Mouse (Mus musculus) ES-Bruce4 (cell line): ENCODE data around the gene Hps5. TPM values are rescaled to one million over a fixed set of nuclear protein-coding genes. Genes with fewer than 3 reads are reported as not detected.
"Not testable (repeated sequence)": the region's sequence is repeated elsewhere in the genome, so short reads cannot be mapped to it uniquely, and the experiment has no call there.

Experiments
- H3K27ac ChIP-seq: 2 replicates; pipeline ENCODE4 v1.5.1; 2012; ENCODE audit warnings: low read length, inconsistent platforms; ENCODE audit not compliant: insufficient read depth
- H3K27me3 ChIP-seq: 2 replicates; pipeline ENCODE4 v1.6.1; 2012; ENCODE audit warnings: mild to moderate bottlenecking, low read length, inconsistent platforms; ENCODE audit not compliant: control insufficient read depth, poor library complexity, insufficient read depth, severe bottlenecking
- H3K36me3 ChIP-seq: 2 replicates; pipeline ENCODE4 v1.6.1; 2012; ENCODE audit warnings: inconsistent platforms, mild to moderate bottlenecking, low read length, moderate library complexity; ENCODE audit not compliant: control insufficient read depth, poor library complexity, insufficient read depth, severe bottlenecking
- H3K4me1 ChIP-seq: one replicate; pipeline ENCODE4 v1.8.1; 2011; ENCODE audit warnings: low read length; ENCODE audit not compliant: control insufficient read depth, insufficient read depth
- H3K4me3 ChIP-seq: 2 replicates; pipeline ENCODE4 v1.5.1; 2011; ENCODE audit warnings: low read depth, mild to moderate bottlenecking, low read length
- H3K9ac ChIP-seq: 2 replicates; pipeline ENCODE4 v1.6.1; 2012; ENCODE audit warnings: low read depth, mild to moderate bottlenecking, inconsistent platforms; ENCODE audit not compliant: poor library complexity, severe bottlenecking
- H3K9me3 ChIP-seq: replicated peaks from 2 replicates; pipeline ENCODE4 v1.6.1; 2012; ENCODE audit warnings: mild to moderate bottlenecking, low read length, inconsistent platforms; ENCODE audit not compliant: control insufficient read depth, poor library complexity, insufficient read depth, severe bottlenecking
- CTCF ChIP-seq: IDR thresholded peaks from one replicate; pipeline ENCODE4 v1.8.1; 2011; ENCODE audit warnings: low read depth, low read length
- EP300 ChIP-seq: IDR thresholded peaks from 2 replicates; pipeline ENCODE4 v1.6.1; 2011; ENCODE audit warnings: low read depth, low read length; ENCODE audit not compliant: insufficient read depth
- POLR2A ChIP-seq: IDR thresholded peaks from one replicate; pipeline ENCODE4 v1.8.1; 2011; ENCODE audit warnings: low read length; ENCODE audit not compliant: insufficient read depth
- polyA plus RNA-seq: library from polyadenylated mRNA; stranded (reverse); fragments of >200 nt; gene quantifications from 2 replicates; pipeline ENCODE4 v1.2.4, GENCODE M21; 2011; ENCODE audit warnings: low read depth; ENCODE audit not compliant: missing spikeins, insufficient read depth, insufficient read length

The Hps5 gene
- polyA plus RNA-seq, 1 experiment, result 14.8 TPM

- Histone ChIP-seq H3K4me1 (peaks cover 2% of the 10 kb centered on the region), H3K27ac (no peak overlapping the region), H3K27me3 (no peaks in the 10 kb centered on the region), H3K36me3 (no peaks in the 10 kb centered on the region), H3K9me3 (no peaks in the 10 kb centered on the region), H3K4me3 (no peak overlapping the region), H3K9ac (no peak overlapping the region)
- no peak for TF ChIP-seq POLR2A
Observed at GRCm38 (mm10) chr7:46830799-46831590, 35.1 kb upstream of the Hps5 start.

- no peaks in the 10 kb centered on the region for H3K27me3 ChIP-seq
Observed at GRCm38 (mm10) chr7:46829911-46830310, 34.0 kb upstream of the Hps5 start.

GRCm38 (mm10) chr7:46827803-46828184 lies 31.9 kb upstream of the Hps5 start:
- Histone ChIP-seq H3K27ac (no peak overlapping the region), H3K27me3 (no peaks in the 10 kb centered on the region), H3K36me3 (peaks cover 9% of the 10 kb centered on the region), H3K4me3 (no peak overlapping the region), H3K4me1 (peaks cover 2% of the 10 kb centered on the region), H3K9ac (no peak overlapping the region), H3K9me3 (no peaks in the 10 kb centered on the region)
- no peak for TF ChIP-seq EP300
- TF ChIP-seq CTCF, result no peak
- TF ChIP-seq POLR2A, result no peak

More at GRCm38 (mm10) chr7:46829911-46830310, 34.0 kb upstream of the Hps5 start:
- Histone ChIP-seq H3K9ac (no peak overlapping the region), H3K4me1 (peaks cover 2% of the 10 kb centered on the region), H3K9me3 (no peaks in the 10 kb centered on the region), H3K36me3 (no peaks in the 10 kb centered on the region), H3K4me3 (no peak overlapping the region), H3K27ac (no peak overlapping the region)
- no peak for TF ChIP-seq EP300
- TF ChIP-seq CTCF, result no peak
- no peak for TF ChIP-seq POLR2A

GRCm38 (mm10) chr7:46827046-46827802 lies 31.4 kb upstream of the Hps5 start:
- peaks cover 14% of the 10 kb centered on the region for H3K36me3 ChIP-seq
- no peak overlapping the region for H3K9ac ChIP-seq
- TF ChIP-seq CTCF (no peak), EP300 (no peak), POLR2A (no peak)

GRCm38 (mm10) chr7:46820876-46821632 lies 25.2 kb upstream of the Hps5 start:
- H3K36me3 ChIP-seq, result peaks cover 58% of the 10 kb centered on the region
- not testable (repeated sequence) for H3K4me1 ChIP-seq, H3K4me3 ChIP-seq, H3K9me3 ChIP-seq, H3K27me3 ChIP-seq, H3K9ac ChIP-seq, H3K27ac ChIP-seq

More at GRCm38 (mm10) chr7:46827046-46827802, 31.4 kb upstream of the Hps5 start:
- Histone ChIP-seq H3K4me3 (no peak overlapping the region), H3K27ac (no peak overlapping the region), H3K9me3 (no peaks in the 10 kb centered on the region), H3K27me3 (no peaks in the 10 kb centered on the region), H3K4me1 (peaks cover 2% of the 10 kb centered on the region)

- H3K27me3 ChIP-seq, result no peaks in the 10 kb centered on the region
- peaks cover 64% of the 10 kb centered on the region for H3K36me3 ChIP-seq
- no peak for TF ChIP-seq POLR2A
- TF ChIP-seq EP300, result no peak
- TF ChIP-seq CTCF, result no peak
- no peak overlapping the region for H3K4me3 ChIP-seq
- no peaks in the 10 kb centered on the region for H3K9me3 ChIP-seq
- no peak overlapping the region for H3K27ac ChIP-seq
- H3K4me1 ChIP-seq, result no peaks in the 10 kb centered on the region
- H3K9ac ChIP-seq, result no peak overlapping the region
Observed at GRCm38 (mm10) chr7:46814012-46814411, 18.1 kb upstream of the Hps5 start.
